Mouse (Mus musculus): ENCODE data around the gene Eaf1. TPM values are rescaled to one million over a fixed set of nuclear protein-coding genes. Genes with fewer than 3 reads are reported as not detected.

The Eaf1 gene
- 374 and 435 TPM in 2 replicates for polyA plus RNA-seq (2012)

DNA sequence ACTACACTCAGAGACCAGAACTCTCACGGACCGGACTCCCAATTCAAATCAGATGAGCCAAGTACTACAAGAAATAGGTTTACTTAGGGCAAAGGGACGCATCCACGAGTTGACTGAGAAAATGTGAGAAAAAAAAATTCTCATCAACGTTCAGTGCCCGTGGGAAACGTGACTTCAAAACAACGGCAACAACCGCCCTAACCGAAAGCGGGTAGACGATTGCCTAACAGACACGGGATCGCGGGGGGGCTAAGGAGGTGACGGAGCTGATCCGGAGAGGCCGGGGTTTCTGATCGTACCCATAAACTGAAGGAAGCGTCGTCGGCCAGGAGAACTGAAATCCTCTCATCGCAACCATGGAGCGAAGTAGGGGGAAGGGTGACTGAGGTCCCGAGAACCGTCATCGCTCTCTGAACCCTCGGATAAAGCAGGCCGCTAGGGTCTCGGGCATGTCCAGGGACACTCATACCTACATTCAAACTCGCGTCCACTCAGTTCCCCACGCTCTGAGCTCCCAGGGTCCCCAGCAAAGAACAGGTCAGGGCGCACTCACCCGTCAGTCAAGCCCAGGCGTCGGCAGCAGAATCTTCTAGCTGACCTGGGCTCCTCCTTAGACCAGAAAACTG, at the start of gene Eaf1:
Gene Eaf1, plus strand, starts transcription at position 51 of the 626 bp plus-strand sequence.
- TF ChIP-seq GATA1 (IDR thresholded peaks at IDR 0.05; ENCODE audit: low read length): no peak

DNA sequence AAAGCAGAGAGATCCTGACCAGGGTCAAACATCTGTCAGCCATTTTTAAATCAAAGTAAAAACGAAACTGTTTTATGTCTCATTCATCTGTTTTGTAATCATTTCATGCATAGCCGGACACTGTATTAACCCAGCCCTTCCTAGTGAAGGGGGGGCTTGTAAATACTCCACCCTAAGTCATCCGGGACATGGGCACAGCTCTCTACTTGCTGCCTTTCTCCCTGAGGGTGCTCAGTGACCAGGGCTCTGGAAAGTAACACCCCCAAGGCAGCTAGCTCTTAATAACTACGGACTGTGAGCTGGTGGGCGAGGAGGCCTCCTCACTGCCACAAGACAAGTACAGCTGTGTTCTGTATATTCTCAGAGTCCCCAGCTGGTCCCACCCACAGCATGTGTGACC, 45.2 kb upstream of the Eaf1 start:
- TF ChIP-seq GATA1 (IDR thresholded peaks at IDR 0.05; ENCODE audit: low read length): no peak

DNA sequence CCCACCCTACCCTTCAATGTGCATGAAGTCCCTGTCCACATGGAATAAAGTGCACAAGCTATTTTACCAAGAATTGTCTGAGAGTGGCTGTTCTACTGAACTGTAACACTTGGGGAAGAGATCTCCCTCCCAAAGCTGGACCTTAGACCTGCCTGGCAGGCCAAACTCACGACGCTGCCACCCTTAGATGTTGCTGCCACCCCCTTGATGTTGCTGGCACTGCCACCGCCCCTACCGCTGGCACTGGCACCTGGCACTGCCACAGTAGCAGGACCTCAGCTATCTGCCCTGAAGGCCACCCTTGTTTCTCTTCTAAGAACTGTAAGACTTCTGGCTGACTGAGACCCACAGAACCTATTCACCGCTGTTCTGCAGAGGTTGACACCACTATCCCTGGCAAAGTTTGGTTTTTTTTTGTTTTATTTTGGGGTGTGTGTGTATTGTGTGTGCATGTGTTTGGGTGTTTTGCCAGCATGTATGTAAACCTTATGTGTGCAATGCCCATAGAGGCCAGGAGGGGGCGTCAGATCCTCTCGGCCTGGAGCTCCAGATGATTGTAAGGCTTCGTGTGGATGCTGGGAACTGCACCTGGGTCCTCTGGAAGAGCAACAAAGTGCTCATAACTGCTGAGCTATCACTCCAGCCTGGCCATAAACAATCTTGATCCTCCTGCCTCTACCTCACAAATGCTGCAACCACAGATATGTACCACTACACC, 39.2 kb upstream of the Eaf1 start:
- no peak for TF ChIP-seq GATA1 (IDR thresholded peaks at IDR 0.05; ENCODE audit: low read length)

DNA sequence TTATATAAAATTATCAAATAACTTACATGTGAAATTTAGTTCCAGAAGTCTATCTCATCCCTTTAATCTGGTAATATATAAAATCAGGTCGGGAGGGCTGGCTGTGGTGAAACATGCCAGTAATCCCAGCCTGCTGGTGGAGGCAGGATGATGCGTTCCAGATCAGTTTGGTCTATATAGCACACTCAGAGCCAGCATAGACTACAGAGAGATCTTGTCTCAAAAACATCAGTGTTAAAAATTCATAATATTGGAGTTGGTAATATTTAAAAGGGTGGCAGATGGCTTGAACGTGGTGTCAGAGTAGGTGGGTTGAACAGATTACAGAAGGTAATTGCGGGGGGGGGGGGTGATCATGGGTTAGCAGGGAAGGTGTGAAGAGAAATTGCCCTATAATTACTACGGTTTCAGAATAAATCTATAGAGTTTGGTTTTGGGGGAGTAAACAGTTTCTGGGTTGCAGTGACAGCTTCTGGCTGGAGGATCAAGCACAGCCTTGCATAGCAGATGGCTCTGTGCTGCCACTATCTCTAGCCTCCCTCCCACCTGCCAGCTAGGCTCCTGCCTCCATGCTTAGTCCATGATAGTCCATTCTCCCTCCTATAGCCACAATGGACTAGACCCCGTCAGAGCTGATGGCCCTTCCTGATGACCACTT, 38.0 kb upstream of the Eaf1 start:
- no peak for TF ChIP-seq GATA1 (IDR thresholded peaks at IDR 0.05; ENCODE audit: low read length)

DNA sequence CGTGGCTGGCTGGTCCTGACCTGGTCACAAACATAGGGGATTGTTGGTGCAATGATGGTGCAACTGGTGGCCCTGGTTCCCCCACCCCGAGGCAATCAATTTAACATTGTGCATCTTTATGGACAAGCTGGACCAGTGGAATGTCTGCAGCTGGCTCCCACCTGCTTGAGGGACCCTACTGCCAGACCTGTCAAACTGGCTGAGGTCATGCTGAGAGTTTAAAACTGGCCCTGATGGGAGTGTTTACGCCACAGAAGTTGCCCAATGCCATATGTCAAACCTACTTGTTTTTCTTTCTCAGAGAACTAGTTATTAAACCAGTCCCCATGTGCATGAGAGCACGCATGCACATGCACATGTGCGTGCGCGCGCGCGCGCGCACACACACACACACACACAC, 36.2 kb upstream of the Eaf1 start:
- no peak for TF ChIP-seq GATA1 (IDR thresholded peaks at IDR 0.05; ENCODE audit: low read length)

DNA sequence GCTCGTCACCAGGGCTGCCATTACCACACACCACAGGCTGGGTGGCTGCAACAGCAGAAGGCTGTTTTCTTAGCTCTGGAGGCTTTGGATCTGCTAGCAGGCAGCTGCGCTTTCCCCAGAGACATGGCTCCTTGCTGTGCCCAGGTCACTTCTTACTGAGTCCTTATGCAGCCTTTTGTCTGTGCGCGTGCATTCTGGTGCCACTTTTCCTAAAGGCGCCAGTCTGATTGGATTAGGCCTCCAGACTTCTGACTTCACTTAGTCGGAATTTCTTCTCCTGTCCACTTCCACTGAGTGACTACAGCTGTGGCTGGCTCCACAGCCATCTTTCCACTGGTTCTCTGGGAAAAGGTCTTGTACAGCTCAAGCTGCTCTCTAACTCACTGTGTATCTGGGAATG, 31.3 kb upstream of the Eaf1 start:
- TF ChIP-seq GATA1 (IDR thresholded peaks at IDR 0.05; ENCODE audit: low read length): no peak

DNA sequence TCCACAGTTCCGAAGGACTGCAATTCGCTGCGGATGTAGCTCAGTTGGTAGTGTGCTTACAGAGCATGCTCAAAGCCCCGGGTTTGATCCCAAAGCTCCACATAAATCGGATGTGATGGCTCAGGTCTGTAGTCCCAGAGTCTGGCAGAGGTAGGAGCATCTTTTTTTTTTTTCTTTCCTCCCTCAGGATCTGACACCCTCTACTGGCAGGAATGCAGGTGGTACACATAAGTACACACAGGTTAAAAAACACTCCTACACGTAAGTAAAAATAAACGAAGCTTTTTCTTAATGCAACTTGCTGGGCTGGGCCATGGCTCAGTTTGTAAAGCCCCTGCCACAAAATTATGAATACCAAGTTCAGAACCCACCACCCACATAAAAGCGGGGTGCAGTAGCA, 30.0 kb upstream of the Eaf1 start:
- no peak for TF ChIP-seq GATA1 (IDR thresholded peaks at IDR 0.05; ENCODE audit: low read length)

DNA sequence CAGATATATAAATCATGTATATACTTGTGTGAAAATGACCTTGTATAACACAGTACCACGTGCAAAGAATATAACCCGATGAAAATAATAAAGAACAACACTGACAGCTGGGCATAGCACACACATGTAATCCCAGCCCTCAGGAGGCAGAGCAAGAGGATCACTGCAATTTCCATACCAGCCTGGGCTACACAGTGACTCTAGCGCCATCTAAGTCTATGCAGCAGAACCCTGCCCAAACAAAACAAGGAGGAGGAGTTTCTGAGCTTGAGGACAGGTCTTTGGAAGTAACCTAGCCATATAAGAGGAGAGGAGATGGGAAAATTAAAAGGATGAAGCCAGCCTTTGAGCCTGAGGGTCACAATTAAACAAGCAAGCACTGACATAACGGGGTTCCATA, 24.5 kb upstream of the Eaf1 start:
- no peak for TF ChIP-seq GATA1 (IDR thresholded peaks at IDR 0.05; ENCODE audit: low read length)

DNA sequence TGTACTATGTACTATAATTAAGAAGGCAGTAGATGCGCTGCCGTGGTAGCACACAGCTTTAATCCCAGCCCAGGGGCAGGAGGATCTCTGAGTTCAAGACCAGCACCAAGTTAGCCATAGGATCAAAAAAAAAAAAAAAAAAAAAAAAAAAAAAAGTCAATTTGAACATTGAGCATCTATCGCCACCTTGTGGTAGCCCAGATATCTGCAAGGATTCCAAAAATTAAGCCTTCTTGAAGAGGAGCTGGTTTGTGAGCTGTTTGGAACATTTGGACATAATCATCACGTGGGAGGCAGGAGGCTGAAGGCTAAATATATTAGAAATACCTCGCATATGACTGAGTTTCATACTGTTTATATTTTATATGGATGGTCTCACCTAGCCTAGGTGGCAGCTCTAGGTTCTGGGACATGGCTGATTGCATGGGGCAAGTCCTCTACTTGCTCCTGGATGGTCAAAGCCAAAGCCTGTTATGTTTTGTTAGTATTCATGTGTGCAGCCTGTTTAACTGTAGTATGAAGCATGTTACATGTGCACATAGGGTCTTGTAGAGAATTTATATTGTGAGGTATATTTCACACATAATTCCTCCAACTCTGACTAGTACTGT, 21.6 kb upstream of the Eaf1 start:
- TF ChIP-seq GATA1 (IDR thresholded peaks at IDR 0.05; ENCODE audit: low read length): no peak

DNA sequence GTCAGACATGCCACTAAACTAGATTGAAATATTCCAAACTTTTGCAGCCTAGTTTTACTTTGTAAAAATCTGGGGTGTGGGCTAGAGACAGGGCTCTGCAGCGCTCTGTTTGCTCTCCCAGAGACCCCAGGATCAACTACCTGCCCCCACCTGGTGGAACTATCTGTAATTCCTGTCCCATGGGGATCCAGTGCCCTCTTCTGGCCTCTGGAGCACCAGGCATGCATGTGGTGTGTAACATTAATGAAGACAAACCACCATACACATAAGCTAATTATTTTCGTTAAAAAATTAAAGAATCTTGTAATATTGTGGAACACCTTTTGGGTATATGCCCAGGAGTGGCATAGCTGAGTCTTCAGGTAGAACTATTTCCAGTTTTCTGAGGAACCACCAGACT, 20.9 kb upstream of the Eaf1 start:
- TF ChIP-seq GATA1 (IDR thresholded peaks at IDR 0.05; ENCODE audit: low read length): no peak

DNA sequence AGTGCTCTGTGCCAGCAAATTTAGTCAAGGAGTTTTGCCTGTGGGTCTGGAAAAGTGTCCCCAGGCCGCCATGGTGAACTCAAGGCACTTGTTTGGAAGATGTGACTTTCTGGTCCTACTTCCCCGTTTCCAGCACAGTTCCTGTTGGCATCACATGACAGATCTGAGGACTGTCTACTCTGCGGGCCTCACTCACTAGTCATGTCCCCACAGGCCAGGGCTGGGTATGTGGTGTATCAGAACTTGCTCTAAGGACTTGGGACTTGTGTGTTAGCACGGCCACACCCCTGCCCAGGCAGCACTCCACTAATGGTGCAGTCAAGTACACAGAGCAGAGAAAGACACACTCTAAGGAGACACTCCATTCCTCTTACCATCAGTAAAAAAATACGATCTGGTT, 11.8 kb upstream of the Eaf1 start:
- no peak for TF ChIP-seq GATA1 (IDR thresholded peaks at IDR 0.05; ENCODE audit: low read length)

DNA sequence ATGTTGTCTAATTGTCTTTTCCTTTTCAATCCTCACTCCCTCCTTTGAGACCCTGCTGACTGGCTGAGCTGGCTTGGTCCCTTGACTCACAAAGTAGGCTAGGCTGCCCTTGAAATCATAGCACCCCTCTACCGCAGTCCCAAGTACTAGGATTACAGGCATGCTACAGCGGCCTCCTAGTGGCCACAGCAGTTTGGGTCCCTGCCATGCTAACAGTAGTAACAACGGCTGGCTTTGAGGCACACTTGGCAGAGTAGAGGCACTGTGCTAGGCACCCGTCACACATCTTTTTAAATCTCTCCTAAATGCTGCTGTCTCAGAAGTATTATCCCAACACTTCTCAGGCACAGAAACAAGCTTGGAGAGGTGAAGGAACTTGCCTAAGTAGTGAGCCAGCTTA, 7.7 kb upstream of the Eaf1 start:
- no peak for TF ChIP-seq GATA1 (IDR thresholded peaks at IDR 0.05; ENCODE audit: low read length)

DNA sequence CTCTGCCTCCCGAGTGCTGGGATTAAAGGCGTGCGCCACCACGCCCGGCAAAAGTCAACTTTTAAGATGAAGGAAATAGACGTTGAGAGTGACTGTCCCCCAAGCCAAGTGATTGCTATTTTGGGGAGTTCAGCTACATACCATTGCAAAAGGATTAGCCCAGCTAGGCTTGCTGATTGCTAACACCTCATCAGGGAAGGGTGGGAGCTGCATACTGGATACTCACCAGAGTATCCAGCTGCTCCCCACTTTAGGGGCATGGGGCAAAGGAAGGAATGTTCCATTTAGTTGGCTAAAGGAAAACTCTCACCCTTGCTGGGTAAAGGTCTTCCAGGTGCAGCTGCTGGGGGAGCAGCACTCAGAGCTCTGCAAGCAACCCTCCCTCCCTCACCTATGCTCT, 6.1 kb upstream of the Eaf1 start:
- no peak for TF ChIP-seq GATA1 (IDR thresholded peaks at IDR 0.05; ENCODE audit: low read length)

DNA sequence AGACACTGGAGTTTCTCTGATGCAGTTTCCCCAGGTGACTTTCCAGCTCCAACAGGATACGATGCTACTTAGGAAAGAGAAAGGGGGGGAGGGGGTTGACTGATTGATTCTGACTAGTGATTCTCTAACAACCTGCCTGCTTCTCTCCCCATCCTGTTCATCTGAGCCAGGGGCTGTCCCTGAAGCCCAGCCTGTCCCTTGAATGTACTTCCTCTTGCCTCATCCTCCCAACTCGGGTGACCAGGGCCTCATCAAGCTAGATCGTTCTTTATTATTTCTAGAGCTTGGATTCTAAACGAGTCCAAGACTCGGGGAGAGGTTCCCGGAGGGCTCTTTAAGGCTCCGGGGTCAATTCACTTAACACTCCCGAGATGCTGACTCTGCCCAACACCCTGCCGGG, 298 bp upstream of the Eaf1 start:
- TF ChIP-seq GATA1 (IDR thresholded peaks at IDR 0.05; ENCODE audit: low read length): no peak

DNA sequence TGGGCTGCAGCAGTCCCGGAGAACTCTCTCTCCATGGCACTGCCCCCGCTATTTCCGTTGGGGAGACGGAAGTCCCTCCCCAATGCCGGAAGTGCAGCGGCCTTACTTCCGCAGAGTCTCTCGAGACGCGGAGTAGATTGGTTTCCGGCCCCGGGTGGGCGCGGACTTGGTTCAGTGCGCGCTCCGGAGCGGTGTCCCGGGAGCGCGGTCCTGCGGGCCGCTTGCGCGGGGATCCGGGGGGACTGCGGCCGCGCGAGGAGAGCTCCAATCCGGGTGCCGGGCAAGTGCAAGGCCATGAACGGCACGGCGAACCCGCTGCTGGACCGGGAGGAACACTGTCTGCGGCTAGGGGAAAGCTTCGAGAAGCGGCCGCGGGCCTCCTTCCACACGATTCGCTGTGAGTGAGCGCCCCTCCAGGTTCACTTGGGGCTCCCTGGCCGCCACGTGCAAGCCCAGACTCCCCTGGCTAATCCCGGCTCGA, 816 bp downstream of the Eaf1 start, which contains the start of gene Mettl6:
Gene Mettl6, minus strand, starts transcription at position 66 of the 481 bp plus-strand sequence.
- TF ChIP-seq GATA1 (IDR thresholded peaks at IDR 0.05; ENCODE audit: low read length): no peak

DNA sequence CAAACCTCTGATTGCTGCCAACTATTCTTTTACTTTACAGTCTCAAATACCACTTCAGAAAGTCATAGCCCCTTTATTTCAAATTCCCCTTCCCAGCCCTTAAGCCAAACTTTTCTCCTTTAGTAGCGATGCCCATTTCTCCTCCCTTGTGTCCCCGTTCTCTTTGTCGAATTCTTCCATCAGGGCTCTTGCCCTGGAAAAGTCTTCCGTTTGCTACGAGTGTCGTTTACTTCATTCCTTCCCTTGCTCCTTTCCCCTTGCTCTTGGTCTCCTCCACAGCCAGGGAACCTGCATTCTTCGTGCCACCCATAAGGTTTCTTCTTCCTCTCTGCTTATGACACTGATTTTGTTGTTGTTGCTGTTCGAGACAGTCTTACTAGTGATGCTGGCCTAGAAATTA, 1.3 kb downstream of the Eaf1 start:
- no peak for TF ChIP-seq GATA1 (IDR thresholded peaks at IDR 0.05; ENCODE audit: low read length)
